Mouse (Mus musculus) G1E (cell line): ENCODE measurements at regions not wholly inside any gene's neighbourhood (a gene's known extent, or its start where the extent isn't known, plus 50 kb on each side); places are given as distances from the start of the nearest gene placed in this dataset.

ENCODE experiments used
- CTCF ChIP-seq: IDR thresholded peaks from 2 replicates; pipeline ENCODE4 v1.5.1; 2012; ENCODE audit warnings: low read depth, low read length, inconsistent platforms, mixed read lengths
- TAL1 ChIP-seq: conservative IDR thresholded peaks from 2 replicates; pipeline ENCODE4 v1.6.1; 2012; ENCODE audit warnings: low read depth, low read length, inconsistent platforms, mixed read lengths

GRCm38 (mm10) chr2:166427390-166427789, 271.9 kb upstream of the Sulf2 start:
- TF ChIP-seq CTCF: no peak
- no peak for TF ChIP-seq TAL1
